Mouse (Mus musculus): Measurements from ENCODE around the gene Cmtr1.

Gene Cmtr1

DNA sequence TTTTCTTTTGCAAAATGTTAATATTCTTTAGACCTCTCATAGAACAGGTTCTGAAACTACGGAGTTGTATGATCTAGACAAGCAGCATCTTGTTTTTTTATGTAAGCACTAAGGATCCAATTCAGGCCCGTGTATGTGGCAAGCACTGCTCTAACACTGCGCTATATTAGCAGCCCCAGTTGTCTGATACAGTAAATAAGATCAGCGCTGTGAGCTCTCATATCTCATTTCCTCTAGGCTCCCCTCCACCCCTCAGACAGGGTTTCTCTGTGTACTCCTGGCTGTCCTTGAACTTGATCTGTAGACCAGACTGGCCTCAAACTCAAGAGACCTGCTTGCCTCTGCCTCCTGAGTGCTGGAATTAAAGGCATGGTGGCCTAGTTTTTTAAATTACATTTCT lies 8.6 kb downstream of the Cmtr1 start:
- DNase-seq (ENCODE audit: low spot score) = no peak

DNA sequence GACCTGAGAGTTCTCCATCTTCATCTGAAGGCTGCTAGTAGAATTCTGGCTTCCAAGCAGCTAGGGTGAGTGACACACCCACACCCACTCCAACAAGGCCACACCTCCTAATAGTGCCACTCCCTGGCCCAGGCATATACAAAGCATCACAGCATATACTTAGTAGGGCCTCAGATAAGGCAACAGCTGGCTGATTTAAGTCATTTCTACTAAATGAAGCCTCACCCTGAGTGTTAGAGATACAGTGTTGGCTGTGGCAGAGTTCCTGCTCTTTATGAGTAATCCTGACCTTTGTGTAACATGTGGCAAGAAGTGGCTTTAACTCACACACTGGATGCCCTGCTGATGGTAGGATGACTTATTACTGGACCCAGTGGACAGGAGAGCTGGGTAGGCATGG lies 9.5 kb downstream of the Cmtr1 start:
- no peak for DNase-seq (ENCODE audit: low spot score)

DNA sequence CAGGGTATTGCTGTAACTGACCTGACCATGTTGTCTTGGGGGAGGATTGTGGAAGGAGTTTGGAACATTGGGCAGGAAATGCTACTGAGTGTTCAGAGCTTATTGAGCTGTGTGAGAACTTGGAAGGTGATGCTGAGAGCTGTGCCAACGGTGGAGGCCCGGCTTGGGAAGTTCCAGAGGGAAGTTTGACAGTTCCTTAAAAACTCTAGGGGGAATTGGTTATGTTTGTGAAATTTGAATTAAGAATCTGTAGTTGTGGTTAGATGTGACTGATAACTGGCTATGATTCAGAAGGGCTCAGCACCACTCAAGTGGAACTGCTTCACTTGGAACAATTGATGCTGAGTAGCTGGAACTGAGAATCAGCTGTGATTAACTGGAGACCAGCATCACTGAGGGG lies 10.6 kb downstream of the Cmtr1 start:
- no peak for DNase-seq (ENCODE audit: low spot score)

DNA sequence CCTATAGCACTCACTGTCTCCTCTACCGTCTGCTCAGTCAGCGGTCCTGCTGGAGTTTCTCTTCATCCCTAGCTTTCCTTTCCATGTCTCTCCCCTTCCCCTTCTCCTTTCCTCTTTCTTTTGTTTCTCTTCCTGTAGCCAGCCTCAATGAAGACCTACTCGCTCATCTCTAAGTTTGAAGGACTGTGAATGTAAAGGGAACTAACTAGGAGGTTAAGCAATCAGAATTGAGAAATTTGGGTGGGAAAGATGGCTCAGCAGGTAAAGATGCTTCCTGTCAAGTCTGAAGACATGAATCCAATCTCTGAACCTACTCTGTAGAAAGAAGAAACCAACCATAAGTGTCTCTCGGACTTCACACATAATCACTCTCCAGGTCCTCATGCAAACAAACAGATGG lies 12.9 kb downstream of the Cmtr1 start:
- DNase-seq (ENCODE audit: low spot score) = no peak

GRCm38 (mm10) chr17:29678526-29678925 lies 18.1 kb downstream of the Cmtr1 start:
- DNase-seq (ENCODE audit: low spot score) = no peak

- DNase-seq (ENCODE audit: low spot score) = no peak
Observed at GRCm38 (mm10) chr17:29679038-29679767, 18.8 kb downstream of the Cmtr1 start.

DNA sequence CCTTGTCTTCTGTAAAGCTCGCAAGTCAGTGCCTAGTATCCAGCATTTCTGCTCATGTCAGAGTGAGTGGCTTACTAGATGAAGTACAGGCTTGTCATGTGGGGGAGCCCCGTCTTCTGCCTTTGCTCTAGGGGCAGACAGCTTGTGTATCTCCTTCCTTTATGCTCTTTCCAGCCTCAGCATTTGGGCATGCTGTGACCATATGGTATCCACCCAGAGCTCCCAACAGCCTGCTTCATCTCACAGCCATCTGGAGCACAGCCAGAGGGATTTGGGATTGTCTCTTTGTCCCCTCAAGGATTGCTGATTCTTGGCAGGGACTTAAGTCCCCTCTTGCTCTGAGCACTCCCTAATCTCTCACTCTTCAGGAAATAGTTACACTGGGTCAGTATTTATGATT lies 19.8 kb downstream of the Cmtr1 start:
- no peak for DNase-seq (ENCODE audit: low spot score)

DNA sequence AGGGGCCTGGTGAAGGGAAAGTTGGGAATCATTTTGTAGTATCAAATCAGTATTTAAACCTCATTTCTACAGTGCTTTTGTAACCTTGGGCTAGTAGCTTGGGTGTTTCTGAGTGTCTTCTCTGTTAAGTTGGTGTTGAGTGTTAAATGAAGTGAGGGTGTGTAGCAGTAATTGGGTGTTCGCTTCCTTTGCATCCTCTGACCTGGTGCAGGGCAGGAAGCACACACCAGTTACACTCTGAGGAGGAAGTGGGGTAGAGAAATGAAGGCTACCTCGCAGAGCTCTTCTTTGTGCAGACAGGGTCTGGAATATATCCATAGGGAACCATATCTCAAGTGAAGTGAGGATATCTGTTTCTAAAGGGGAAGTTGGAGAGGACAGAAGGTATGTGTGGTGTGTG lies 20.5 kb downstream of the Cmtr1 start:
- DNase-seq (ENCODE audit: low spot score) = no peak

GRCm38 (mm10) chr17:29681669-29682068 lies 21.3 kb downstream of the Cmtr1 start:
- DNase-seq (ENCODE audit: low spot score) = no peak

DNA sequence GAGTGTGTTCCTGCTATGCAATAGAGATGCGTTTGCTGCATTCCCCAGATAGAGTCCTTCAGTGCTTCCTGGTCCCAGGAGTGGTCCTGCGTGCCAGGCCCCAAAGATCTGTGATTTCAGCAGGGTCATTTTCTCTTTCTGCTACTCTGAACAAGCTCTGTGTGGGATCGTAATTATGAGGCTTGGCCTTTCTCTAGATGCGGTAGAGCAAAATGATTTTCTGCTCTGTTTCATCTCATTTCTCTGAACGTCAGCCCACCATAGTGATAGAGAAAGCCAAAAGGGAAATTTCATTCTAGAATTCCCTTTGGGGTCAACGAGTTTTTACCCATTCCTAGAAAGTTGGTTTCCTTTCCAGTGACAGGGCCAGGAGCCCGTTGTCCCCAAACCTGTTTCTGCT lies 21.9 kb downstream of the Cmtr1 start:
- DNase-seq (ENCODE audit: low spot score) = no peak

DNA sequence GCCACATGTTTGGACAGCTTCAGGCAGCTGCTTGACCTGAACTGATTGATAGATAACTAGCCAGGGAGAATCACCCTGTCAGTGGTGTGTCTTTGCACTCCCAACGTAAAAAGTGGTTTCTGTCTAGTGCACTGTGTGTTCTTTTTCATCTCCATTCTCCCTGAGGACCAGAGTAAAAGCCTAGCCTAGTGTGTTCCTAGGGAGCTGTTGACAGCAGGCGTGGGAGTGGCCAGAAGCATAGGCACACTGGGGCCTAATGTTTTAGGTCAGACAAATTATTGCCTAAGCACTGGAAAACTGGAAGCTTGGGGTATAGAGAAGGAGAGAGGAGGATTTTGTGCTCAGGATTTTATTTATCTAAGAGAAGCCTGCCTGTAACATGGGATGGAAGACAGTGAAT lies 22.7 kb downstream of the Cmtr1 start:
- no peak for DNase-seq (ENCODE audit: low spot score)

DNA sequence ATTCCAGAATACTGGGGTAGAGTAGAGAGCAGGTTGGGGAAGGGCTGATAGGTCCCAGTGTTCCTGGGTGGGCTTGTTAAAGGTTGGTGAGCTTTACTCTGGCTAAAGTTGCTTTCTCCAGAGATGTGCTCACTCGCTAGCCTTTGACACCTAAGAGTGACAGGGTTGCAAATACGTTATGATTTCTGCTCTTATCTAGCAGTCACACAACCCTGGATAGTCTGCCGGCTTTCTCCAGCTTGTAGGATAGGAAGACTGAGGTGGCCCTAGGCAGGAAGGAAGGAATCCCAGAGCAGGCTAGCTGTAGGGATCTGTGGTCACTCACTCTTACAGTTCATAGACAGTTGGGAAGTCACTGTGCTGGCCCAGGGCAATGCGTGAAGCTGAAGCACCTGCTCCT lies 23.9 kb downstream of the Cmtr1 start:
- no peak for DNase-seq (ENCODE audit: low spot score)

- DNase-seq (ENCODE audit: low spot score) = no peak
Observed at GRCm38 (mm10) chr17:29686771-29687170, 26.4 kb downstream of the Cmtr1 start.

GRCm38 (mm10) chr17:29687373-29687772 lies 27.0 kb downstream of the Cmtr1 start:
- DNase-seq (ENCODE audit: low spot score) = no peak

- DNase-seq (ENCODE audit: low spot score) = no peak
Observed at GRCm38 (mm10) chr17:29688610-29689009, 28.2 kb downstream of the Cmtr1 start.

GRCm38 (mm10) chr17:29690257-29690656 lies 29.9 kb downstream of the Cmtr1 start:
- DNase-seq (ENCODE audit: low spot score) = no peak

DNA sequence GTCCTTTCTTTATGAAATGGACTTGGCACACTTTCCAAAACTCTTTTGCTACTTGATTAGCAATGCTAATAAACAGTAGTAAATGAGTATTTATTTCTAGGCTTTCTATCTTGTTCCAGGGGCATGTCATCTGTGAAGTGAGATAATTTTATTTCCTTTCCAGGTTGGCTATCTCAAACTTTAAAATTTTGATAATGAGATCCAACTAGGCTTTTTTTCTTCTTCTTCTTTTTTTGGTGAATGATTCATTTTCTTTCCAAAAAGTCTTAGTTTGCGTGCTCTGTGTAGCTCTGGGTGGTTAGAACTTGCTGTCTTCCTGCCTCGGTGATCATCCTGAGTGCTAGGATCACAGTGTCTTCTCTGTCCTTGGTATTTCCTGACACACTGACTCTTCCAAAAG lies 32.4 kb downstream of the Cmtr1 start:
- DNase-seq (ENCODE audit: low spot score) = no peak

DNA sequence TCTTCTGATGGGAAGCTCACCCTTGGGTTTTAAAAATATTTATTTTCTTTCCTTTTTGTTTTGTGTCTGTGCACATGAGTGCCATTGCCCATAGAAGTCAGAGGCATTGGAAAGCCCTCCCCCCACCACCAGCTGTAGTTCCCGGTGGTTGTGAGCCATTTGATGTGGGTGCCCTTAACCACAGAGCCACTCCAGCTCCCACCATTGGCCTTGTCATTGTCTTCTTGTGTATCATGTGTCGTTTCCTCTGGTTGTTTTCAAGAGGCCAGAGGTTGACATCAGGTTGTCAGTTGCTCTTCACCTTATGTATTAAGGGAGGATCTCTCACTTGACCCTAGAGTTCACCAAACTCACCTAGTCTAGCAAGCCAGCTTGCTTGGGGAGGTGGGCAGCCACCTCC lies 33.2 kb downstream of the Cmtr1 start:
- no peak for DNase-seq (ENCODE audit: low spot score)

DNA sequence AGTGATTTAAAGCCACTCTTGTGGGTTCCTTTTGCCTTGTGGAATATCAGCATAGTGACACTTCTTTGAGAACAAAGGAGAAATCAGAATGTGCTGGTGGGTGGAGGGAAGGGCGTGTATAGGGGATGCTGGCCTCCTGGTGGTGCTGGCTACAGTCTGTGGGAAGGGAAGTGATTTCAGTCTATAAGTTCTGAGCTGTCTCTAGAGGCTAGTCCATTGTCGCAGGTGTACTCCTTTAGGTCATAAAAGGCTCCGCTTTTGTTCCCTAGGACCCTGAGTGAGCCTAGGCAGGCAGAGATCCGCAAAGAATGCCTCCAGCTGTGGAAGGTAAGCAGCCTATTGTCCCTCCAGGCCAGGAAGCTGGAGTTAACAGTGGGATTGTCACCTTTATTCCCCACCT lies 34.1 kb downstream of the Cmtr1 start:
- no peak for DNase-seq (ENCODE audit: low spot score)

DNA sequence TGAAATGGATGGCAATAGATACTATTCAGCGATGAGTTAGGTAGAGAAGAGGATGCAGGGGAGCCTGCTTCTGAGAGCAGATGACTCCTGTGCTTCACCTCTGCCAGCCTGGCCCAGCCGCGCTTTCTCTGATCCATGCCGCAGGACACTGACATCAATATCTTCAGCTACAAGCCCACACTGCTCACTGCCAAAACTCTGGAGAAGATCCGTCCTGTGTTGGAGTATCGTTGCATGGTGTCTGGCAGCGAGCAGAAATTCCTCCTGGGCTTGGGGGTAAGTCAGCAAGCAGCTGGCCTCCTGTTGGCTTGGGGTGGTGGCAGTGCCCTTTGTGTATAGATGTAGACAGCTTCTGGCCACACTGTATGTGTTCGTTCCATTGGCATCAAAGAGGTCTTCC lies 36.5 kb downstream of the Cmtr1 start:
- DNase-seq (ENCODE audit: low spot score) = no peak

DNA sequence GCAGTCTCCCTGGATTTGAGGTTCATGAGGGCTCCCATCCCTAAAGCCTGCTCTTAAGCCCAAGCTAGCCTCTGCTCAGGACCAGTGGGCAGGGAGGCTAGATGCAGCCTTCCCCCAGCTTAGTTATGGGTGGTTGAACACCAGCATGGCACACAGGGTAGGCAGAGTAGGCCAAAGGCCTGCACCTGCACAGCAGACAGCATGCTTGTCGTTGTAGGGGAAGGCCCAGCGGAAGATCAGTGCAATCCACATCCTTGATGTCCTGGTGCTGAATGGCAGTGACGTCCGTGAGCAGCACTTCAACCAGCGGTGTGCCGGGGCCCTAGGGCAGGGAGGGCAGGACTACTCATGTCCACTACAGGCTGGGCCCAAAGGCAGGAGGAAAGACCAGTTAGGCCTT lies 38.0 kb downstream of the Cmtr1 start:
- no peak for DNase-seq (ENCODE audit: low spot score)

GRCm38 (mm10) chr17:29700573-29700972 lies 40.2 kb downstream of the Cmtr1 start:
- no peak for DNase-seq (ENCODE audit: low spot score)

DNA sequence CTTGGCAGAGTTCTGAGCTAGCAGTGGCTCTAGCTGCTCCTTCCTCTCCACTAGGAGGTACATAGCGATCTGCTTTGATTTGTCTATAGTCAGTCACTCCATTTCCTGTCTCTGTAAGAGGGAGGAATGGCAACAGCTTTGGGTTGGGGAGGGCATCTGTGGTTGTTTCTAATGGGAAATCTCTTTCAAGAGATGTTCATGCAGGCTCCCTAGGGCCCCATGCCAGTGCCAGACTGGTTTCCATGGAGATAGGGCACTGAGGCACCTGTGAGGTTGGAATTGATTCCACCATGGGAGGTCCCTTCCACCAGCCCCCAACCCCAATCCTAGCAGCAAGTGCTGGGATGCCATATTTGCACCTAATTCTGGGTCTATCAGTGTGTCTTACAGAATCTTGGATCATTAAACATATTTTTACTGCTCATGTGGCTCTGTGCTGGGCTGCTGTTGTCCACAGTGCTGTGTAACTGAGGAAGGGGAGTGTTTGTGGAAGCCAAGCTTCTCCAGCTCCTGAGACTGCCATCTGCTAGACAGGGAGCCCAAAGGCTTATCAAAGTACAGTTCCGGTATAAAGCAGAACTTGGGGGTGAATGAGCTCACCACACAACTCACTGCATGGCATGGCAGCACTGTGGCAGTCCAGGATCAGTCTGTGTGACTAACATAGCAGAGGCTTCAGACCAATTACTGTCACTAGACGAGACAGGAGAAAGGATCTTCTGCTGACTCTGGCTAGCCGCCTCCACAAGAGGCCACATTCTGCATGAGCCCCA lies 42.7 kb downstream of the Cmtr1 start:
- DNase-seq (ENCODE audit: low spot score) = no peak

DNA sequence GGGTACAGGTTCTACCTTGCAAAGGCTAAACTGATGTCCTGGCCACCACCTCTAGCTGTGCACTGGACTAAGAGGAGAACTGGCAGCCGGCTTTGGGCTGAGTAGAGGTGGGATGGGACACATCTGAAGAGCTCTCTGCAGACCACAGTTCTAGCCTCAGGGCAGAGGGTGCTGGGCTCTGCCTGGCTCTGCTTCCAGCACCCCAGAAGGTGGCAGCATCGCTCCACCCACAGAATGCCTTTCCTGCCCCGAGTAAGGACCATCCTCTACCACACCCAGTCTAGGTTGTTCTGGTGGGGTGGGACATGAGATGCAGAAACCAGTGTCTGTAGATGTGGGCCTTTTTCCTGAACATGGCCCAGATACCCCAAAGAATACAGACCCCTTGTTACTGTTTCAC lies 44.4 kb downstream of the Cmtr1 start:
- no peak for DNase-seq (ENCODE audit: low spot score)
